Mouse (Mus musculus): ENCODE results near the gene Gpr137.
A peak's percentile ranks its signal among the peaks of the same experiment; 100 is the strongest.

- TF ChIP-seq MYOD1 (IDR thresholded peaks at IDR 0.05; ENCODE audit: control insufficient read depth in 1 of 3, insufficient read length in 2 of 3, low read depth in 2 of 3) (peak in 2 of 3 experiments; percentile 63 to 74), POLR2A (IDR thresholded peaks at IDR 0.05; ENCODE audit: insufficient read length, low read depth) (no peak), MYOG (IDR thresholded peaks at IDR 0.05; ENCODE audit: control insufficient read depth in 1 of 3, insufficient read depth in 1 of 3, insufficient read length in 2 of 3, low read depth in 2 of 3) (peak in 2 of 3 experiments; percentile 56 to 82), TCF12 (IDR thresholded peaks at IDR 0.05; ENCODE audit: insufficient read depth, poor library complexity, severe bottlenecking) (no peak), CEBPB (IDR thresholded peaks at IDR 0.05; ENCODE audit: insufficient read depth, poor library complexity, severe bottlenecking) (no peak), MAX (IDR thresholded peaks at IDR 0.05; ENCODE audit: low read depth) (no peak), POLR2AphosphoS2 (IDR thresholded peaks at IDR 0.05; ENCODE audit: insufficient read length, low read depth) (no peak), E2F4 (IDR thresholded peaks at IDR 0.05; ENCODE audit: insufficient read depth) (no peak), USF1 (IDR thresholded peaks at IDR 0.05; ENCODE audit: low read depth) (no peak), TCF3 (IDR thresholded peaks at IDR 0.05; ENCODE audit: insufficient read length, low read depth) (no peak)
Observed at GRCm38 (mm10) chr19:6933436-6934194, 8.7 kb downstream of the Gpr137 start.

All from myocyte (in vitro differentiated cells).